ENCODE assay signal across 8 mouse cellular contexts in the genomic region with DNA sequence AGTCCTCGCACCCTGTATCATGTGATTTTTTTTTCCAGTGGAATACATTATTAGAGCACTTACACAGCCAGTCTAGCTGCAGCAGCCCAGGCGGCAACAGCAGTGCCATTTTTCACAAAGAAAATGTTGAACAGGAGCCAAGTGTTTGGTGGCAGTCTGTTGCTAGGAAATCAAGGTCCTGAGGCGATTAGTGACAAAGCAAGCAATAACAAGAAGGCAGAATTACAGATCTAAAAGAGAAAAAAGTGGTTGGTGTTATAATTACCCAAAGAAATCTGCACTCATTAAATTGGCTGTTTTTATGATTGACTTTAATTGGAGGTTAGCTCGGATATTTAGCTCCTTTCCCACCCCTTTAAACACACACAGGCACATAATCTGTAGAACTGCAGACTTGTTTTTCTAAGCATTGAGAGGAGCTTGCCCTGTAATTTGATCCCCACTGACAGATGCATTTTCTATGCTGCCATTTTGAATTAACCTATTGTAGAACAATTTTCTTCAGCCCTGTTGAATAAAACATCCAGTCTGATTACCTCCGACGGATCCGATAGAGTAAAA.
DNase-seq lines count a peak whose midpoint lies in the region; ATAC-seq lines count a peak whose summit lies in the region.

No protein-coding gene starts in this region.

- H3K36me3 ChIP-seq in heart, embryonic 10.5 days: no peaks in the 10 kb centered on the region
- no peaks in the 10 kb centered on the region for H3K36me3 ChIP-seq in embryonic facial prominence, embryonic 10.5 days (replicated peaks)
- H3K36me3 ChIP-seq in hindbrain, embryonic 11.5 days (ENCODE audit: control insufficient read depth, insufficient read depth, low read length): no peaks in the 10 kb centered on the region

- H3K9ac ChIP-seq in hindbrain, embryonic 11.5 days (ENCODE audit: low read depth, low read length): no peak overlapping the region

- DNase-seq in heart, embryonic 10.5 days (ENCODE audit: low spot score): no peak
- DNase-seq in heart, adult 11 months: no peak
- peak; percentile 69 for DNase-seq in embryonic facial prominence, embryonic 10.5 days (ENCODE audit: low spot score)
- DNase-seq in hindbrain, embryonic 11.5 days (ENCODE audit: low spot score): peak; percentile 76
- peak; percentile 84 for DNase-seq in layer of hippocampus, adult 9-11 months
- DNase-seq in neural tube, embryonic 10.5 days (ENCODE audit: extremely low spot score, low spot score): peak; percentile 43
- no peak for DNase-seq in urinary bladder, postnatal 36 days (ENCODE audit: low spot score in 2 of 2)

- 54% methylated on average over 7 of the region's 7 CpGs for WGBS in heart, embryonic 10.5 days
- 4% methylated on average over 7 of the region's 7 CpGs for WGBS in embryonic facial prominence, embryonic 10.5 days
- 8% methylated on average over 7 of the region's 7 CpGs for WGBS in hindbrain, embryonic 11.5 days

- no peaks in the 10 kb centered on the region for H3K9me3 ChIP-seq in heart, embryonic 10.5 days
- H3K9me3 ChIP-seq in embryonic facial prominence, embryonic 10.5 days: no peaks in the 10 kb centered on the region
- H3K9me3 ChIP-seq in hindbrain, embryonic 11.5 days (ENCODE audit: control insufficient read depth, low read length): no peaks in the 10 kb centered on the region

- peaks cover 10% of the 10 kb centered on the region; the same call in 1 of the 2 replicates for H3K4me1 ChIP-seq in heart, embryonic 10.5 days
- H3K4me1 ChIP-seq in embryonic facial prominence, embryonic 10.5 days: peaks cover 42% of the 10 kb centered on the region
- H3K4me1 ChIP-seq in hindbrain, embryonic 11.5 days (replicated peaks; ENCODE audit: control insufficient read depth, insufficient read depth, low read length): no peaks in the 10 kb centered on the region; the same call in 1 of the 2 replicates

- ATAC-seq in hindbrain, embryonic 11.5 days (ENCODE audit: low FRiP score): peak; percentile 90
- no peak for ATAC-seq in CD4-positive, CD25-positive, alpha-beta regulatory T cell, adult 4 months

- 0 out of 2 replicates have a peak overlapping the region, but pooled peaks have one; percentile 17 for H3K4me2 ChIP-seq in hindbrain, embryonic 11.5 days (replicated peaks; ENCODE audit: low read depth, low read length)

- H3K4me3 ChIP-seq in heart, embryonic 10.5 days: no peak overlapping the region
- H3K4me3 ChIP-seq in embryonic facial prominence, embryonic 10.5 days: peak overlapping the region; percentile 30; the same call in 1 of the 2 replicates
- no peak overlapping the region for H3K4me3 ChIP-seq in hindbrain, embryonic 11.5 days (ENCODE audit: low read depth, low read length)

- peak overlapping the region; percentile 59; the same call in 1 of the 2 replicates for H3K27ac ChIP-seq in heart, embryonic 10.5 days
- H3K27ac ChIP-seq in embryonic facial prominence, embryonic 10.5 days (replicated peaks): peak overlapping the region; percentile 81
- peak overlapping the region; percentile 80 for H3K27ac ChIP-seq in hindbrain, embryonic 11.5 days (ENCODE audit: low read depth, low read length)

- no peaks in the 10 kb centered on the region for H3K27me3 ChIP-seq in heart, embryonic 10.5 days (ENCODE audit: insufficient read depth, poor library complexity, severe bottlenecking)
- H3K27me3 ChIP-seq in embryonic facial prominence, embryonic 10.5 days (replicated peaks; ENCODE audit: low read depth, poor library complexity, severe bottlenecking): no peaks in the 10 kb centered on the region
- H3K27me3 ChIP-seq in hindbrain, embryonic 11.5 days (ENCODE audit: control insufficient read depth, insufficient read depth, low read length): no peaks in the 10 kb centered on the region

Comparison
In these comparisons a context has a peak if more than half of its experiments do, and no peak if none do; other contexts are left out.
1. DNase-seq: peak in embryonic facial prominence, embryonic 10.5 days (single experiment), hindbrain, embryonic 11.5 days (single experiment), layer of hippocampus, adult 9-11 months (single experiment) and neural tube, embryonic 10.5 days (single experiment); none in heart, embryonic 10.5 days (single experiment), heart, adult 11 months (single experiment) and urinary bladder, postnatal 36 days (0 of 2).
2. Peak in every context shown above with its lines, with median percentiles within 50 percentile points of each other: H3K27ac ChIP-seq.